In the genomic region with DNA sequence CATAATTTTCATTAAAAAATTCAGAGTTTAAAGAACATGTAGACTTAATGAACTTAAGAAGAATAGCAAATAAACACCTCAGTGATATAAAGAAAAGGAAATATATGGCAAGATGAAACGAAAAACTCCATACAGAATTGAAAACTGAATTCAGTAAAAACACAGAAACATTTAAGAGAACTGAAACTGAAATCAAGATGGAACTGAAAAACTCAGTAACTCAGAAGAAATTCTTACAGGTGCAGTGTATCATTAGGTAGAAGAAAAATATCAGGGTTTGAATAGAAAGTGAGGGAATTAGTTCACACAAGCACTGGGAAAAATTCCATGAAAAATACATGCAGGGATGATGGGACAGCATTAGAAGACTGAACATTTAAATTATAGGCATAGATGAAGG, we compare ENCODE assay signal across 32 mouse cellular contexts.
"Had no signal": no experiment of that assay in that cellular context is flagged by ENCODE, and none has a peak within 500 bp of the region (broad histone marks: within the 10 kb centered on the region; RNA-seq: fewer than 3 reads in every experiment).

No protein-coding gene starts in this region.

- H3K9me3 ChIP-seq: limb, embryonic 10.5 days; limb, embryonic 12.5 days; limb, embryonic 13.5 days; limb, embryonic 15.5 days; liver, embryonic 12.5 days; liver, embryonic 13.5 days; liver, embryonic 15.5 days; lung, embryonic 15.5 days; megakaryocyte, embryonic 14.5 days; midbrain, embryonic 10.5 days; midbrain, embryonic 12.5 days; midbrain, embryonic 13.5 days; midbrain, embryonic 15.5 days had no signal

- ATAC-seq: liver, embryonic 12.5 days; liver, postnatal 0 days; lung, postnatal 0 days; midbrain, embryonic 13.5 days; midbrain, embryonic 15.5 days; midbrain, embryonic 16.5 days had no signal

- H3K4me1 ChIP-seq: limb, embryonic 10.5 days; limb, embryonic 12.5 days; limb, embryonic 13.5 days; limb, embryonic 15.5 days; liver, embryonic 12.5 days; liver, embryonic 13.5 days; liver, embryonic 15.5 days; lung, embryonic 15.5 days; midbrain, embryonic 10.5 days; midbrain, embryonic 12.5 days; midbrain, embryonic 13.5 days; midbrain, embryonic 15.5 days had no signal

- DNase-seq: left cerebral cortex, postnatal 4 days; liver; liver, embryonic 13.5 days; liver, postnatal 0 days; lung, adult 18-20 months; lung, adult 2 months; lung, embryonic 14.5 days; lung, postnatal 10 days; lung, postnatal 14 days; lung, postnatal 36 days; lung, postnatal 4 days; midbrain, embryonic 14.5 days had no signal

- H3K4me2 ChIP-seq: limb, embryonic 12.5 days; limb, embryonic 13.5 days; limb, embryonic 15.5 days; liver, embryonic 11.5 days; liver, embryonic 12.5 days; liver, embryonic 13.5 days; liver, embryonic 15.5 days; lung, embryonic 14.5 days; lung, embryonic 15.5 days; midbrain, embryonic 11.5 days; midbrain, embryonic 12.5 days; midbrain, embryonic 13.5 days; midbrain, embryonic 15.5 days had no signal

- H3K9ac ChIP-seq: limb, embryonic 12.5 days; limb, embryonic 13.5 days; limb, embryonic 15.5 days; liver, embryonic 12.5 days; liver, embryonic 13.5 days; liver, embryonic 14.5 days; liver, embryonic 15.5 days; liver, postnatal 0 days; lung, embryonic 14.5 days; lung, embryonic 15.5 days; midbrain, embryonic 12.5 days; midbrain, embryonic 13.5 days; midbrain, embryonic 15.5 days had no signal

- H3K4me3 ChIP-seq: left cerebral cortex, adult 2 months; limb, embryonic 10.5 days; limb, embryonic 12.5 days; limb, embryonic 13.5 days; limb, embryonic 15.5 days; liver, embryonic 12.5 days; liver, embryonic 13.5 days; liver, embryonic 15.5 days; lung, embryonic 15.5 days; megakaryocyte, embryonic 14.5 days; midbrain, embryonic 10.5 days; midbrain, embryonic 12.5 days; midbrain, embryonic 13.5 days; midbrain, embryonic 15.5 days; myocyte had no signal

- H3K27me3 ChIP-seq: limb, embryonic 12.5 days; limb, embryonic 13.5 days; limb, embryonic 15.5 days; liver, embryonic 12.5 days; liver, embryonic 13.5 days; liver, embryonic 15.5 days; lung, embryonic 15.5 days; midbrain, embryonic 12.5 days; midbrain, embryonic 13.5 days; midbrain, embryonic 15.5 days had no signal

- H3K27ac ChIP-seq: left cerebral cortex, adult 2 months; limb, embryonic 10.5 days; limb, embryonic 12.5 days; limb, embryonic 13.5 days; limb, embryonic 15.5 days; liver, embryonic 12.5 days; liver, embryonic 13.5 days; liver, embryonic 14.5 days; liver, embryonic 15.5 days; lung, embryonic 15.5 days; macrophage; midbrain, embryonic 10.5 days; midbrain, embryonic 12.5 days; midbrain, embryonic 13.5 days; midbrain, embryonic 15.5 days had no signal

- H3K36me3 ChIP-seq: limb, embryonic 10.5 days; limb, embryonic 12.5 days; limb, embryonic 13.5 days; limb, embryonic 15.5 days; liver, embryonic 12.5 days; liver, embryonic 13.5 days; liver, embryonic 15.5 days; lung, embryonic 15.5 days; midbrain, embryonic 10.5 days; midbrain, embryonic 12.5 days; midbrain, embryonic 13.5 days; midbrain, embryonic 15.5 days had no signal
